Mouse (Mus musculus) ES-Bruce4 (cell line): ENCODE data around the gene Lta. TPM values are rescaled to one million over a fixed set of nuclear protein-coding genes. Genes with fewer than 3 reads are reported as not detected.

Experiments used
- H3K27ac ChIP-seq: 2 replicates; pipeline ENCODE4 v1.5.1; 2012; ENCODE audit warnings: low read length, inconsistent platforms; ENCODE audit not compliant: insufficient read depth
- H3K27me3 ChIP-seq: 2 replicates; pipeline ENCODE4 v1.6.1; 2012; ENCODE audit warnings: mild to moderate bottlenecking, low read length, inconsistent platforms; ENCODE audit not compliant: control insufficient read depth, poor library complexity, insufficient read depth, severe bottlenecking
- H3K36me3 ChIP-seq: 2 replicates; pipeline ENCODE4 v1.6.1; 2012; ENCODE audit warnings: inconsistent platforms, mild to moderate bottlenecking, low read length, moderate library complexity; ENCODE audit not compliant: control insufficient read depth, poor library complexity, insufficient read depth, severe bottlenecking
- H3K4me1 ChIP-seq: one replicate; pipeline ENCODE4 v1.8.1; 2011; ENCODE audit warnings: low read length; ENCODE audit not compliant: control insufficient read depth, insufficient read depth
- H3K4me3 ChIP-seq: 2 replicates; pipeline ENCODE4 v1.5.1; 2011; ENCODE audit warnings: low read depth, mild to moderate bottlenecking, low read length
- H3K9ac ChIP-seq: 2 replicates; pipeline ENCODE4 v1.6.1; 2012; ENCODE audit warnings: low read depth, mild to moderate bottlenecking, inconsistent platforms; ENCODE audit not compliant: poor library complexity, severe bottlenecking
- H3K9me3 ChIP-seq: replicated peaks from 2 replicates; pipeline ENCODE4 v1.6.1; 2012; ENCODE audit warnings: mild to moderate bottlenecking, low read length, inconsistent platforms; ENCODE audit not compliant: control insufficient read depth, poor library complexity, insufficient read depth, severe bottlenecking
- CTCF ChIP-seq: IDR thresholded peaks from one replicate; pipeline ENCODE4 v1.8.1; 2011; ENCODE audit warnings: low read depth, low read length
- EP300 ChIP-seq: IDR thresholded peaks from 2 replicates; pipeline ENCODE4 v1.6.1; 2011; ENCODE audit warnings: low read depth, low read length; ENCODE audit not compliant: insufficient read depth
- POLR2A ChIP-seq: IDR thresholded peaks from one replicate; pipeline ENCODE4 v1.8.1; 2011; ENCODE audit warnings: low read length; ENCODE audit not compliant: insufficient read depth
- polyA plus RNA-seq: library from polyadenylated mRNA; stranded (reverse); fragments of >200 nt; gene quantifications from 2 replicates; pipeline ENCODE4 v1.2.4, GENCODE M21; 2011; ENCODE audit warnings: low read depth; ENCODE audit not compliant: missing spikeins, insufficient read depth, insufficient read length

The Lta gene
- polyA plus RNA-seq, 1 experiment: not detected

DNA sequence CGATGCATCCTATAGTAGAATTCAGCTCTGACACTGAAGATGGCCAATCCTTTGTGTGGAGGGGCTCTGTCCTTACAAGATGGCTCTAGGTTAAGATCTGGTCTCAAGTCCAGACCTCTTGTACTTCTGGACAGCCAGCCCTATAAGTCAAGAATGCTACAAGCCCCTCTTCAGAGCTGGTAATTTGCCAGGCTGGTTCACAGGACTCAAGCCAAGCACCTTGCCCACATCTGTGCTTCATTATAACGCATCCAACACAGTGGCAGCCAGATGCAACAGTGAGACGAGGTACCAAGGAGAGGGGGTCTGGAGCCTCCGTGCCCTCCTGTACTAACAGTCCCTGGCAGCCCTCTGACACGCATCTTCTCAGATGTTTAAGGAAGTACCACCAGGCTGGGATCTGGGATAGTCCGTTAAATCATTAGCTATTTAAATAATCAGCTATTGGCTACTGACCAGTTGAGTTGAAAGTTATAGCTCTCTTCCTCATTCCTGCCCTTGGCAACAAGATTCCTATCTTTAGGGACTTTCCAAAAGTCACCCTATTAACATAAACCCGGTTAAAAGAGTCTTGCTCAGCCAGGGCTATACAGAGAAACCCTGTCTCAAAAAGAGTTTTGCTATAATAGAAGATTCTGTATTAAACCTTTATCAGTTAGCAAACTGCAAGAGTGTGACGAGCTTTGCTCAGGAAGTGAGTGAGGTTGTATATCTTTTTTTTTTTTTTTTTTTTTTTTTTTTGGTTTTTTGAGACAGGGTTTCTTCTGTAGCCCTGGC is 30.8 kb downstream of the Lta start:
- no peaks in the 10 kb centered on the region for H3K36me3 ChIP-seq
- H3K27ac ChIP-seq: no peak overlapping the region
- no peaks in the 10 kb centered on the region for H3K9me3 ChIP-seq
- H3K4me3 ChIP-seq: no peak overlapping the region
- no peaks in the 10 kb centered on the region for H3K27me3 ChIP-seq
- H3K9ac ChIP-seq: no peak overlapping the region
- TF ChIP-seq POLR2A (no peak), CTCF (no peak), EP300 (no peak)
- no peaks in the 10 kb centered on the region for H3K4me1 ChIP-seq

DNA sequence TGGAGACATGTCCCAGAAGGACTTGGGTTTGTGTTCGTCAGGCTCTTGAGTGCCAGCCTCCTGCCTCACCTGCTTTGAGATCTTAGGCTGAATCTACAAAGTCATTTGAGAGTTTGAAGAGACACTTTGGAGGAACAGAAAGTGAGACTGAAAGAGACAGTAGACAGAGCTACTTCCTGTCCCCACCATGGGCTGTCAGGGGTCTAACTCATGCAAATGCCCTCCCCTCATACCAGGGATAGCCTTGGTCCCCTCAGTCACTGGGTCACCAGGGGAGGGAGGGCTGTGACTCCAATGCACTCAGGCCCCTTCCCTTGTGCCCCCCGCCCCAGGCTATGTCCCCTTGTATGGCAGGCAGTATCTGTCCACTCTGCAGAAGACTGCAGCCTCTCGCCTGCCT is 31.8 kb downstream of the Lta start:
- Histone ChIP-seq H3K9ac (no peak overlapping the region), H3K36me3 (no peaks in the 10 kb centered on the region), H3K4me3 (no peak overlapping the region), H3K9me3 (no peaks in the 10 kb centered on the region), H3K27me3 (no peaks in the 10 kb centered on the region), H3K27ac (no peak overlapping the region), H3K4me1 (no peaks in the 10 kb centered on the region)
- TF ChIP-seq EP300 (no peak), POLR2A (no peak), CTCF (no peak)

DNA sequence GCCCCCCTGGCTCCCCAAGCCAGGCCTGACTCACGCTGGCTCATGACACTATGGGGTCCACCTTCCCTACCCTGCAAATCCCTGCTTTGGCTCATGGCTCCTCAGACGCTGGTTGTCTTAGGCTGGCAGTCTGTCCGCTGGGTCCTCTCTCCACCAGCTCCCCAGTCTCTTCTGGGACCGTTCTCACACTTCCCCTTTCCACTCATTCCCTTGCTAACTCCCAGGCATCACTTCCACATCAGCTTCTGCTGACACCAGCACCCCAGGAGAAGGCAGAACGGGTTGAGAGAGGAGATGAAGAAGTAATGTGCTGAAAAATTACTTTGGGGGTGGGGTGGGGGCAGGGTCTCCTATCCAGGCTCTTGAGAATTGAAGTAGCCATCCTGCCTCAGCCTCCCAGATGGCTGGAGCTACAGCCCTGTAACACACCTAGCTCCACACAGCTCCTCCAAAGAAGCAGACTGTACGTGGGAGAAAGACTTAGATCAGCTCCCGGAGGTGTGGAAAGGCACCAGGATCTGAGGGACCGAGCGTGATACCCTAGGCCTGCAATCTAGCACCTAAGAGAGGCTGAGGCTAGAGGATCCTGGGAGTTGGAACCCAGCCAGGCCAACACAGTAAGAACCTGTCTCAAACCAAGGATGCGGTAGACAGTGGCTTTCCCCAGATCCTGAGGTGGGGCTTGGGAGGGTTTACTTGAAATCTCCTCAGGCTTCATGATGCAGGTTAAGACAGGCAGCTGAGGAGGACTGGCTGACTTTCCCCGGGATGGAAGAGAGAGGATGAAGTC is 32.5 kb downstream of the Lta start:
- Histone ChIP-seq H3K27ac (no peak overlapping the region), H3K9me3 (no peaks in the 10 kb centered on the region), H3K4me1 (no peaks in the 10 kb centered on the region), H3K4me3 (no peak overlapping the region), H3K9ac (no peak overlapping the region), H3K36me3 (no peaks in the 10 kb centered on the region), H3K27me3 (no peaks in the 10 kb centered on the region)
- TF ChIP-seq POLR2A (no peak), CTCF (no peak), EP300 (no peak)

DNA sequence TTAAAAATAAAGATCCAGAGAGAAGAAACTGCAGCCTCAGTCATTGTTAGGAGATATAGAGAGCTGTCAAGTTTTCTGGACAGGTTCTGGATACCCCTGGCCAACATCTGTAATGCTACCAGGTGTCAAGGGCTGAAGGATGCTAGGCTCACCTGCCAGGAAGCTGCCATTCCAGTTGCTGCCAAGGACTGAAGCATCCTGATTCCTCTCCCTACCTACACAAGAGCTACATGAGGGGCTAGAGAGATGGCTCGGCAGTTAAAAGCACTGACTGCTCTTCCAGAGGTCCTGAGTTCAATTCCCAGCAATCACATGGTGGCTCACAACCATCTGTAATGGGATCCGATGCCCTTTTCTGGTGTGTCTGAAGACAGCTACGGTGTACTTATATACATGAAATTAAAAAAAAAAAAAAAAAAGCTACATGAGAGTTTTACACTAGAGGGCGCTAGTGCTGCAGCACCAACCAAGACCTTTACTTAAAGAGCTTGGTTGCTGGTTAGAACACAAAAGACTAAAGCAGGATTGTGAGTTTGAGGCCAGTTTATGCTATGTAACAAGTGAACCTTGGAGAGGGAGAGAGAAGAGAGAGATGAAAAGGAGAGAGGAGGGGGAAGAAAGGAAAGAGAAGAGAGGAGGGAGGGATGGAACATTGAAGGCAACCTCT is 36.5 kb downstream of the Lta start:
- Histone ChIP-seq H3K27me3 (no peaks in the 10 kb centered on the region), H3K4me1 (no peaks in the 10 kb centered on the region), H3K9ac (no peak overlapping the region), H3K36me3 (no peaks in the 10 kb centered on the region), H3K4me3 (no peak overlapping the region), H3K27ac (no peak overlapping the region), H3K9me3 (no peaks in the 10 kb centered on the region)
- TF ChIP-seq CTCF (no peak), EP300 (no peak), POLR2A (no peak)

DNA sequence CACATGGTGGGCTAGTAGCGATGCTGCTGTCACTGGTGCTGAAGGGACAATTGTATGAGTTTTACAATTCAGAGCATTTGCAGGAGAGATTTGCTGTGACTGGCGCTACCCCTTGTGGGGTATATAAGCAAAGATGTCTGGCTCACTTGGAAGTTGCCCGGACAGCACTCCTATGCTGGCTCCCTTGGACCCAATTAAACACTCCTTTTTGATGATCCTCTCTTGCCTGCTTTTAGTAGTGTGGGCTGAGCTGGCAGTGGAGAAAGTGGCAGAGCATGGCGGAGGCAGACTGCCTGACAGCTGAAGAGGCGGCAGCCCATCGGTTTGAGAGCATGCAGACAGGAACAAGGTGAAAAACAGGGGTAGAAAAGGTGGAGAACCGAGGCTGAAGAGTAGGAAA is 37.4 kb downstream of the Lta start:
- Histone ChIP-seq H3K27me3 (no peaks in the 10 kb centered on the region), H3K9ac (no peak overlapping the region), H3K9me3 (no peaks in the 10 kb centered on the region), H3K27ac (no peak overlapping the region), H3K4me3 (no peak overlapping the region), H3K4me1 (no peaks in the 10 kb centered on the region), H3K36me3 (no peaks in the 10 kb centered on the region)
- TF ChIP-seq POLR2A (no peak), EP300 (no peak), CTCF (no peak)
